Mouse (Mus musculus): ENCODE results near the gene Syt13.
A peak's percentile ranks its signal among the peaks of the same experiment; 100 is the strongest.

Syt13 gene

DNA sequence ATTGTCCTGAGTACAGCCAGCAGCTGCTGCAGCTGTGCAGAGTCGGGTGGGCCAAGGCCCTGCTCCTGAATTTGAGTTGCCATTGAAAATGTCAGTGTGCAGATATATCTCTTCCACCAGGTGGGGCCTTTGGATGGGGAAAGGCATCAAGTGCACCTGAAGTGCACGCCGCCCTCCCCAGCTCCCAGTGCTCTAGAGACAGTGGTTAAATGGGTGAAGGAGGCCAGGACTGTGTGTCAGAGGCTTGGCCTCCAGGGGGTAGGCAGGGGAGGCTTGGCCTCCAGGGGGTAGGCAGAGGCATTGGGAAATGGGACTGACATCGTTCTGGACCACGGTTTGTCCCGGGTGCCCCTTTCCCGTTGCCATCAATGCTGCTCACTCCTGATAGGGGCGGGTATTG lies 51.4 kb downstream of the Syt13 start:
- DNase-seq = no peak

DNA sequence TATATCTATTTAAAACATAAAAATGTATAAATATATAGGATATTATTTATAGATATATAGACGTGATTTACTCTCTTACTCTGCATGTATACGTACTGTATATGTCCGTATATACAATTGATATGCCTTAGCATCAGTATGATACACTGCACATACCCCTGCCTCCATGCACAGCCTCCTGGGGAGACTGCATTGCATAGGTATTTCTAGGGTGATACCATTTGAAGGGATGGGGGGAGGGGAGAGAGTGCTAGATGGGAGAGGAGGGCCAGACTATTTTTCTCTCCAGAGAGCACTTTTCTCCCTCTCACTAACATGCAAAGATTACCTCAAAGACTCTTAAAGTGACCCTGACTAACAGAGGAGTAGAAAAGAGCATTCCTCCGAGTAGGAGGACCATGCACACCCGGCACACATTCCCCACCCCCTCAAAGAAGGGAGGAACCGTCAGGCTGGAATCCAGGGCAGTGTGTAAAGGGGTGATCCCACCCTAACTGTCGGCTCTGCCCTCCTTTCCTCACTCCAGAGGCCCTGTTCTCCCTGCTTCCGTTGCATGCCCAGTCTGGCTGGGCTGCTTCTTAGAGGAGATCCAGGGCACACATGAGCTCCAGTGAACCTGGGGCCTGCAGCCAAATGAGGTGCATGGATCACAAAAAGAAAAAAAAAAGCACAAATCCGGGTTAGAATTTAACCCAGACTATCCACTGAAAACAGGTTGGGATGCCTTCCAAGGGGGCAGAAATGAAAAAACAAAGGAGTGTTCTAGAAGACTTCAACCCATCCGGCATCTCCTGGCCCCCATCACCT lies 52.3 kb downstream of the Syt13 start:
- DNase-seq = peak; percentile 60 to 64

DNA sequence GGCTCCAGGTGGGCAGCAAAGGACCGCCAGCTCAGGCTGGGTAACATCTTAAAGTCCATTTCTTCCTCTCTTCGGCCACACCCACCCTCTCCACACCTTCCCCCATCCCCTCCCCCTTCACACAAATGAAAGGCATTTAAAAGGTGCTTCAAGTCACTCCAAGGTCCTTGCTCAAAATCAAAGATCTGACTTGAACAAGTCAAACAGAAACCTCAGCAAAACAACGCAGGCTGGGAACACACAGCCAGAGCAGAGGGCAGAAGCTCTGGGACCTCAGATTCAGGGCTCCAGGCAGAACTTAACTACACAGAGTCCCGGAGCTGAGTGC lies 52.9 kb downstream of the Syt13 start:
- no peak for DNase-seq

DNA sequence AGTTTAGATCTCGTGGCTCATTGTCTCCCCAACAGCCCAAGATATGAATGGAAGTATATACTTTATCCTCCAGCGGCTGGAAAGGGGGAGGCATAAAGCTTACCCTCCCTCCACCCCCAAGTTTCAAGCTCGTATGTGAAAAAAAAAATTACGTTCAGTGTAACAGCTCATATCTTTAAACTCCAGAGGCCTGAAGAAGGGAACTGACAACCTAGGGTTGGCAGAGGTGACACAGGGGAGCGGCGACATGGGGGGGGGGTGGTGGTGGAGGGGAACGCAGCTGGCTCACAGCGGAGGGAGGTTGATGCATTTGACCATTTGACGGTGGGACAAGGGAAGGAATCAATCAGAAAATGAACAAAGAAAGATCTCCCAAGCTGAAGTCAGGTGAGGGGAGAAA lies 56.2 kb downstream of the Syt13 start:
- DNase-seq = no peak

DNA sequence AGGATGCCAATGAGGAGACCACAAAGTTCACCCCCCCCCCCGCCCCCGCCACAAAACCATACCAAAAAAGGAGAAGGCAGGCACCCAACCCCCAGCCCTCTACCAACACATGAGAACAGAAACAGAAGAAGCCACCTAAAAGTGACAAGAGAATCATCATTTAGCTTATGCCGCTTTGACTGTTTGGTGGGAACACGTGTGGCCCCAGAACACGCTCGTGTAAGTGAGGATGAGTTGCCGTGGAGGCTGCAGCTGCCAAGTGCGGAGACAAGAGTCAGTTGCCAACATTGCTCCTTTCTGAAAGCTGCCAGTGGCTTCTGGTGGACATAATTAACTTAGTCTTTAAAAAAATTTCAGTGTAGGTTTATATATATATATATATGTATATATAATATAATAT lies 56.6 kb downstream of the Syt13 start:
- no peak for DNase-seq

DNA sequence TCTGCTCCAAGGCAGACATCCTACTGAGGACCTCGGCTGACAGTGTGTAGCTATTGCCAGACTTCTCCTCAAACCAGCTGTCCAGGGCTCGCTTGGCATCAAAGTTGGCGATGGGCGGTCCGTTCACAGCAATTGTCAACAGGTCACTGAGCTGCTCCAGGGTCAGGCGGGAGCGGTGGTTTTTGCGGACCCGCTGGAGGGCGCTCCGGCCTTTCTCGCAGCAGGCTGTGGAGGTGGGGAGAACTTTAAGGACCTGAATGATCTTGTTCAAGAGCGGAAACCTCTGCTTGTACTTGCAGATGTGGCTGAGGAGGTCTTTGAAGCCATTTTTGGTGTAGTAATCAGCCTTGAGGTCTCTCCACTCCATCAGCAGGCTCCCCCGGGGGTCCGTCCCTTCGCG lies 57.2 kb downstream of the Syt13 start:
- no peak for DNase-seq

DNA sequence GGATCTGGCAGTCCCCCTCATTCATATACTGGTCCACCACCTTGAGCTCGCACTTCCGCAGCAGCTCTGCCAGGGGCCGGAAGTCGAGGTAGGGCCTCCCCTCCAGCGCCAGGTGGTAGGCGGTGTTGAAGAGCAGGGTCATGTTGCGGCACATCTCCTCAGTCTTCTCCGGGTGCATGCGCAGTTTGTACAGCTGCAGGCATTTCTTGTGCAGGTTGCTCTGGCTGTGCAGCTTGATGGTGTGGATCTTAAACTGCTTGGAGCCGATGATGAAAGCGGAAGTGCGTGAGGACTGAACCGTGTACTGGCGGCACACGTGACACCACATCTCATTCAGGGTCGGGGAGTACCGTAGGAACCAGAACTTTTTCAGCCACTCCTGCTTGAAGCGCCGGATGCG lies 58.7 kb downstream of the Syt13 start:
- DNase-seq = no peak

DNA sequence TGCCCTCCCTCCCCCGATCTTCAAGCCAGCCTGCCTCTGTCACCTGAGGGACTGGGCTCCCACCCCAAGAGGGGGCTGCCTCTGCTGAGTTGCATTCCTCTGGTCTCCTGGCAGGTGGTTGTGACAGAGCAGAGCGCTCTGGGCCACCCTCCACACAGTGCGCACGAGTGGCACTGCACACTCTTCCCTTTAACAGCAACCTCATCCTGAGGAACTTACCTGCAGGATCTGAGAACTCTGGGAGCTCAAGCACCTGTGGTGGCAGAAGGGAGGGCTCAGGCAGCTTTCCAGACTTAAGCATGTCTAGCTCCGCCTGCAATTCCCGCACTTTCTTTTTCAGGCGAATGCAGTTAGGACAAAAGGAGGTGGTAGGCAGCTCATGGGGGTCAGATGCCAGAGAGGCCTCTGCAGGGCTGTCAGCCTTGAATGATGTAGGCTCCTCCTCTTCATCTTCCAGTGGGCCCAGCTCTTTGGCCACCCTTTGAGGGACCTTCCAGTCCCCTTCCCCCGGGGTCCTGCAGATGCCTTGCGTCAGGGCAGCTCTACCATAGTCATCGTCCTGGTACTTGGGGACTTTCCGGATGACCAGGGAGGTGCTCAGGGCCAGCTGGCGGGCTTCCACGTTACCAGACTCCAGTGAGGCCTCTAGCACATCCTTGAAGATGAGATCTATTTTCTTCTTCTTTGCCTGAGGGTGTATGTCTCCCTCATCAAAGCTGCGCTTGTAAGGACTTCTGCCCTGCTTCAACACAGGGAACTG lies 60.3 kb downstream of the Syt13 start:
- no peak for DNase-seq

DNA sequence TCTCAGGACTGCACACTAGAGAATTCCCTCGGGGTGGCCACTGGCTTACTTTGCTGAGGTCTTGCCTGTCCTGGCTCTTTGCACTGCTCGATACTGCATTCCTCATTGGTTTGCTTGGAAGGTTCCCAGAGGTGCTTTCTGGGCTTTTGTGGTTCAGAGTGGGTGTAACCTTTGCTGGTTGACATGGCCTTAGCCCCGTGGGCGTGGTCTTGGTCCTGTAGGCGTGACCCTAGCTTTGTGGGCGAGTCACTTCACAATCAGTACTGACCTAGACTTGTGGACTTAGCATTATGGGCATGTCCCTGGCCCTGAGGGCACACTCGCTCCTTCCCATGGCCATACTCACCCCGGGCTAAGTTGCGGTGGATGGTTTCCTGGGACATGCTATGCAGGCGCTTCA lies 65.3 kb downstream of the Syt13 start:
- DNase-seq = no peak

DNA sequence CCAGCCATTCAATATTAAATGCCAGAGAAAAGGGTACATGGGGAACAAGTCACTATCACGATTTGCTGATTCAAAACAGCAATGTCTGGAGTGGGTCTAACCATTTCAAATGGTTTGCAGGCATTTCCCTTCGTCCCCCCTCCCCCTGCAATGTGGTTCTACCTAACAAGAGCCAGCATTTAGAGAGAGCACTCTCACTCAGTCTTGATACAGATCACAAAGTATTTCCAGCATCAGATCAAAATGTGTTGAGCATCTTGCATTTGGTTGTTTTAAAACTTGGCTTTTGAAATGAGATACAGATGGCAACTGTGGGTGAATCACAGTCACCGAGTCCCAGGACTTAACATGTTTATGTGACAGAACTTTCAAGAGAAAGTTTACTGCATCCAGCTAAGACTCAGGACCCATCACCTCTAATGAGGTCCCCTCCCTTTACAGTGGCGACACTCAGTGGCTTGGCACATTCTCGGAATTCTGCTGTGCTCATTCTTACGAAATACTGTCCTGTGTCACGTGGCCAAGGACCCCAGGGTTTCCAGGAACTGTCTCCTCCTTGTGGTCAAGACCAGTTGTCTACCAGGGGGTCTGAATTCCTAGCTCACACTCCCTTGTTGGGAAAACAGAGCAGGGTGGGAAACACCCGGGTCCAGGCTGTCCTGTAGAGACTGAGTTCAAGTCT lies 67.8 kb downstream of the Syt13 start:
- peak in 1 of 2 experiments; percentile 18 for DNase-seq

DNA sequence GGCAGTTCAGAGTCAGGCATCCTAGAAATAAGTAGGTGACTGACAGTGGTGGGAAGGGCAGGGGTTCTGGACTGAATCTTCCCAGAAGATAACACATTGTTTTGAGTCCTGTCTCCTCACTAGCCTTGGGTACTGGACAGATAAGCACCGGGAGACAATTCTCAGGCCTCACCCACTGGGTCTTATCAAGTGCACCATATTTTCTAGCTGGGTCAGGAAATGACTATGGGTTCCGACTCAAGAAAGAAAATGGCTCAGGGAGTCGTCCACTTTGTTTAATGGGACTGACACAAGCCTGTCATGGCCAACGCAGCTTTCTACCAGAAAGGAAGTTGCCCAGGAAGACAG lies 68.3 kb downstream of the Syt13 start:
- DNase-seq = no peak

DNA sequence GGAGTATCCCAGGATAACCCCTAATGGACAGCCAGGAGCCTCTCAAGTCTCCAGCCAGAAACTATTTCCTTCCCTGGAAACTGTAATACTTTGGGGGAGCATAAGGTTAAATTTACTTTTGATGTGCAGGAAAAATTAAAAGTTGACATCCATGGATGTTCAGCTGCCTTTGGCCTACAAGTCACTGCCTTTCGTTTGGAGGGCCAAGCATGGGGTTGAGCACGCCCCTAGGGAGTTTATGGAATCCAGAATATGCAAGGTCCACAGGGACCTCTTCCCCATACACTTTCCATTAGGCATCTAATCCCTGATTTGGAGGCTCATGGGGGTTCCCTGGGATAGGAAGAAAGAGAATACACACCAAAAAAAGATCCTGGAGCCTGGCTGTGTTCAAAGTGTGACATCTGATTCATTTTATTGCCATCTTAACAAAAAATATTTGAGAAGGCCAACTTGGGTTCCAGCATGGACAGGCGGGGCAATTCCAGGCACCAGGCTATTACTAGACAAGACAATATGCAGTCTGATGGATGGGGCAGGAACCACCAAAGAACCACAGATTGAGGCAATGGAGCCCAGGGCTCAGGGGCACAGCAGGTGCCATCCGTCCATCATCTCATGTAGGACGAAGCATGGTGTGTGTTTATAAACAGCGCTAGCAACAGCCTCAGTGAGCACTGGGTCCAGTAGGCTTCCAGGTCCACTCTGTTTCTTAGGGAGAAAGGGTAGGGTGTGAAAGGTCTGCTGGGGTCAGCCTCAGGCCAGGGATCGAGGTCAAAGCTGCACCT lies 69.6 kb downstream of the Syt13 start:
- no peak for DNase-seq

DNA sequence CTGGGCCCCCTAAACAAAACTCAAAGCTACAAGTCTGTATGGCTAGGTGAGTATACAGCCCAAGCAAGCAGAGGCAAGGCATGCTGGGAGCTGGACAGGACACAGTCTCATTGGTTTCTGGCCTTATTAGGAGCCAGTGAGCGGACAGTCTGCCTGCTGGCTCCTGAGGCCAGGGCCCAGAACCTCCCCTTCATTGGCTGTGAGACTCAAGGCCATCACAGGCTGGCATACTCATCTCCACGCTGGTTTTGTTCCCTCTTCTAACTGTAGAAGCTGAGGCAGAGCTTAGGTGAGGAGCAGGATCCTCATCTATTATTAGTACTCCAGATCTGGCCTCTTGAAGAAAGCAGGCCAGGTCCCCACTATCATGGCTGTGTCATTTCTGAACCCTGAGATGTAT lies 70.3 kb downstream of the Syt13 start:
- no peak for DNase-seq

DNA sequence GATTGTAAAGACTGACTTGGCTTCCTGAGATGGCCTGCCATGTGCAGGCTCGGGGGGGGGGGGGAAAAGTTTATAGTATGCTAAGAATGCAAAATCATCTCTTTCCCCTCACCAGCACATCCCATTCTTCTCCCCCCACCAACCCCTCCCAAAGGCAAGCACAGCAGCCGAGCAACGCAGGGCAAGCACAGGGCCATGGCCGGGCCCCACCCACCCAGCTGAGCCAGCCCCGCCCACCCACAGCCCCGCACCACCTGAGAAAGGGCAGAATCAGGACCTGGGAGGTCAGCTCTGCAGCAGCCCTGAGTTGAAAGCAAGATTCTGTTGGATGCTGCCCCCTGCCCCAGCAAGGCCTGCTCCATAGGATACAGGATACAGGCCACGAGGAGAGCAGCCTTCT lies 70.7 kb downstream of the Syt13 start:
- DNase-seq = no peak

DNA sequence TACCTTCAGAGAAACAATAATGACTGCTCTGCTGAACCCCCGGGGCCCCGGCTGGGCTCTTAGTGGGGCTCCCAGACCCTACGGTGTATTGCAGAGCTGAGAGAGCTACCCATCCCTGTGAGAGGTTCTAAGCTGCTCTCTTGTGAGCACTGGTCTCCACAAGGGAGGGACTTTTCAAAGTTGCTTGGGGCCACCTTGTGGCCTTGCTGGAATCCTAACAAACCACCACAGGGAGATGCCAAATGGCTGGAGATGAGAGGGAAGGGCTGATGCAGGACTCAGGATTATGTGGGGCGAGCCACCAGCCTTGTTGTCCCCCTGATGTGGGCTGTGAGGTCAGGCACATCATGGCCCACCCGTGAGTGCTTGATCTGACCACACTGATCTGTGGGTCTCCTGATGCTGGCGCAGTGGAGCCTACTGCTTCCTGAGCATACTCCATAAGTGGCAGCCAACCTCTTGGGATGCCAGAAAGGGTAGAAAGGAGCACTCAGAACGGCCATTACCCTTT lies 72.3 kb downstream of the Syt13 start:
- no peak for DNase-seq

DNA sequence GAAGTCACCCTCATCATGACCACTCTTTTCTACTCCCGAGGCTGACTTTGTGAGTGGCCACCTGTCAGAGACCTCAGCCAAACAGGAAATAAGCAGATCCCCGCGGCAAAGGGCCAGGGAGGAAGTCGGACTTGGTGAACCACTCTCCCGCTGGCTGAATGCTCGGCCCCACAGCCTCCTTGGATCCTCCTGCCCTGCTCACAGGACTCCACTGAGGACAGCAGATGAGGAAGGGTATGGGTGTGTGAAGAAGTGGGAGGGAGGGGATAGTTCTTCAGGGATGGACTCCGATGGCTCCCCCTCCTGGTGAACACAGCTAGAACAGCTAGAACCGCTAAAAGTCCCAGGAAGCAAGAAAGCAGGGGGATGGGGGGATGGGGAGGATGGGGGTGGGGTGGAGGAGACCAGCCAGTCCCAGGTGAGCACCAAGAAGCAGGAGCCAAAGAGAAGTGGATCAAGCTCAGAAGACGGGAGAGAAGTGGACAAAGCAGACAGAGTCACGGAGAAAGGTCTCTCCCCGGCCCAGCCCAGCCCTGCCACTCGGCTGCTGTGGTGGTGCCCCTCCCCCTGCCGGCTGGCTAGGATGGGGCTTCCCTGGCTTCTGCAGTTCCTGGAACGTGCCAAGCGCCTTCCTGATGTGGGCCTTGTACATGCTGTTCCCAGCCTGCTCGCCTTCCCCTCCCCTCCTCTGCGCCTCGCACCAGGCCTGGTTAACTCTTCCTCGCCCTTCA lies 73.2 kb downstream of the Syt13 start:
- DNase-seq = peak; percentile 82 to 91

DNA sequence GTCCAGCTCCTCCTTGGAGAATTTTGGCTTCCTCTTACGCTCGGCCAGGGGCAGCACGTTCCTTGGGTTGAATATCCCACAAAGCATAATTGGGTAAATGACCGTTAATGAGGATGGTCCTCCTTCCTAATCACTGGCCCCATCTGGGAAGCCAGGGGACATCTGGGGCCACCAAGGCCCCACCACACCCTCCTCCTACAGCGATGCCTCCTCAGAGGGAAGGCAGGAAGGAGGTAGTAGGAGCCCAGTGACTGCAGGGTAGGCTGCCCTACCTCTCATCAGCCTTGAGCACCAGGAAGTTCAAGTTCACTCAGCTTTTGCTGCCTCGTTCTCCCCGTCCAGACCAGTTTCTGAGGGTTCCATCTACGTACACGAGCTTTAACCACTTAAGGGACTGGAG lies 74.7 kb downstream of the Syt13 start:
- DNase-seq = no peak

DNA sequence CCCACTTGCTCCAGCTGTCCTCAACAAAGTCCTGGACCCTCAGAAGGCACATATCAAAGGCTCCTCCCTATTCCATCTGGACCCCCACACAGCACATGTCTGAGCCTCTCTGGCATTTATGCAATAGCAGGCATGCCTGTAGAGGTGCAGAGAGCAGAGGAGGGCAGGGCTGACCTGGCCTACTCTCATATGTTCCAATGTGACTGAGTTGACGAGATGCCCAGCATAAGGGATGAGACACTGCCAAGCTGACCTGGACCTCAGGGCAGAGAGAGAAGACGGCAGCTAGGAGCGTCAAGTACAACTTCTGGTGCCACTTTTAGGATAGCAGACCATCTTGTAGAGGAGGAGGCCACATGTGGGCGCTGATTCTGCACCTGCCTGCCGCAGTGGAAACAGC lies 77.1 kb downstream of the Syt13 start:
- no peak for DNase-seq

DNA sequence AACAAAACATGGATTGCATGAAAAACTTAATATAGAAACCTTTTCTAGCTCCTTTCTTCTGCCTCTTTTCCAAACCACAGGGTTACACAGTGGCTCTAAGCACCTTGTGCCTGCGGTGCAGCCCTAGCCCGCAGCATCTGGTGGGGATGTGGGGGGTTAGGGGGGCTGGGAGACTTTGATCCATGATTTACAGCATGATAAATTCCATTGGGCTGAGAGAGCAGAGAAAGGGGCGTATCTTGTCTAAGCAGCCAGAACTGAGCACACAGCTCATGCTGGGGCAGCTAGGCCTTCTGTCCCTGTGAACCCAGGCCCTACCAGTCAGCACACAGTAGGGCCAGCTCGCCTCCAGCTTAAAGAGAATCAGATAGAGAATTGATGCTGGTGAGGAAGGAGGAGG lies 90.1 kb downstream of the Syt13 start:
- DNase-seq = no peak

Measured in kidney, postnatal 25 days (tissue).